ENCODE assay signal across 8 mouse cellular contexts in genomic region chr2:19343901-19344635, GRCm38 (mm10). TPM values are rescaled to one million over a fixed set of nuclear protein-coding genes. Genes with fewer than 3 reads are reported as not detected.
DNase-seq lines count a peak whose midpoint lies in the region; ATAC-seq lines count a peak whose summit lies in the region.

No protein-coding gene starts in this region.

- H3K36me3 ChIP-seq in forebrain, embryonic 15.5 days: no peaks in the 10 kb centered on the region

- H3K27ac ChIP-seq in forebrain, embryonic 15.5 days (replicated peaks): no peak overlapping the region

- H3K9me3 ChIP-seq in forebrain, embryonic 15.5 days: no peaks in the 10 kb centered on the region

- H3K4me1 ChIP-seq in forebrain, embryonic 15.5 days: 0 out of 2 replicates have a peak, but pooled peaks cover 8% of the 10 kb centered on the region

- ATAC-seq in forebrain, embryonic 15.5 days (replicated peaks): peak; percentile 61
- ATAC-seq in hematopoietic stem cell, adult 5-6 weeks (replicated peaks in 1 of 2; ENCODE audit: insufficient read depth in 1 of 2, low FRiP score in 2 of 2, low TSS enrichment in 1 of 2, low read depth in 1 of 2, poor library complexity in 2 of 2, severe bottlenecking in 2 of 2): peak; percentile 26 to 33; a peak in 3 of 4 replicates
- peak; percentile 77 for ATAC-seq in megakaryocyte, adult 5-6 weeks (ENCODE audit: poor library complexity, severe bottlenecking)

- peak overlapping the region; percentile 28; the same call in 1 of the 2 replicates for H3K4me3 ChIP-seq in forebrain, embryonic 15.5 days

- WGBS in forebrain, embryonic 15.5 days: 48% methylated on average over 10 of the region's 10 CpGs

- H3K27me3 ChIP-seq in forebrain, embryonic 15.5 days: no peaks in the 10 kb centered on the region

- no peak overlapping the region for H3K9ac ChIP-seq in forebrain, embryonic 15.5 days (replicated peaks)

- H3K4me2 ChIP-seq in forebrain, embryonic 15.5 days (replicated peaks): peak overlapping the region; percentile 38

- peak; percentile 14 for DNase-seq in urinary bladder, postnatal 25 days (ENCODE audit: low spot score)
- no peak for DNase-seq in urinary bladder, adult 2 months (ENCODE audit: low spot score)
- DNase-seq in left cerebral cortex, adult 9 months (ENCODE audit: low spot score in 2 of 2): peak; percentile 23 to 74
- peak; percentile 5 to 12 for DNase-seq in thymus, postnatal 36 days
- DNase-seq in ovary, postnatal 10 days (ENCODE audit: low spot score): no peak

RNA-seq across cellular contexts. Expression of gene Msrb2, which starts 27.2 kb away (rescaled TPM):
- polyA plus RNA-seq in urinary bladder, adult 2 months (2012; rRNA removed): 26.1 and 31.7 TPM in 2 replicates
- polyA plus RNA-seq in forebrain, embryonic 15.5 days (2015; fragmentation: Nextera tagmentation; extraction: Ambion mirVana): 7.4 and 7.9 TPM in 2 replicates
- total RNA-seq in hematopoietic stem cell, adult 5-6 weeks (2017): 32.8 and 32.9 TPM in 2 replicates
- 8.8 and 15.1 TPM in 2 replicates for total RNA-seq in megakaryocyte, adult 5-6 weeks (2015)
- total RNA-seq in megakaryocyte, adult 5-6 weeks (2017): 7.0 and 13.2 TPM in 2 replicates

Comparison
In these comparisons a context has a peak if more than half of its experiments do, and no peak if none do; other contexts are left out.
1. DNase-seq: peak in urinary bladder, postnatal 25 days (single experiment), left cerebral cortex, adult 9 months (2 of 2) and thymus, postnatal 36 days (2 of 2); none in urinary bladder, adult 2 months (single experiment) and ovary, postnatal 10 days (single experiment).
2. Peak in every context shown above with its lines, with median percentiles within 50 percentile points of each other: ATAC-seq.